Mouse (Mus musculus): ENCODE measurements around the gene Sept3.

The Sept3 gene

DNA sequence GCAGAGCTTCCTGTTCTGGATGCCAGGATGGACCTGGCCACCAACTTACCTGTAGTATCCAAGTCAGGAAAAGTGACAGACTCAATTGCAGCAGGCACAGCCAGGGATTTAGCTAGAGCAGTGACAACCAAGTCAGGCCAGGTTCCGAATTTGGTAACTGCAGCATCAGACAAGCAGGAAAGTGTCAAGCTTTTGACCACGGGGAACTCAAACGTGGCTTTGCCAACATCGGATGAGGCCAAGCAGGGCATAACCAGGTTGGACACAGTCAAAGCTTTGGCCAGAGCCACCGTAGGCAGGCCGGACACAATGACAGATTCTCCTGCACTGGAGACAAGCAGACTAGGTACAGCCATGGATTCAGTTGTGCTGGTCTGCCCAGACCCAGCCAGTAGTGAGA lies 2.4 kb upstream of the Sept3 start:
- peak in 1 of 2 experiments; percentile 47 for DNase-seq

DNA sequence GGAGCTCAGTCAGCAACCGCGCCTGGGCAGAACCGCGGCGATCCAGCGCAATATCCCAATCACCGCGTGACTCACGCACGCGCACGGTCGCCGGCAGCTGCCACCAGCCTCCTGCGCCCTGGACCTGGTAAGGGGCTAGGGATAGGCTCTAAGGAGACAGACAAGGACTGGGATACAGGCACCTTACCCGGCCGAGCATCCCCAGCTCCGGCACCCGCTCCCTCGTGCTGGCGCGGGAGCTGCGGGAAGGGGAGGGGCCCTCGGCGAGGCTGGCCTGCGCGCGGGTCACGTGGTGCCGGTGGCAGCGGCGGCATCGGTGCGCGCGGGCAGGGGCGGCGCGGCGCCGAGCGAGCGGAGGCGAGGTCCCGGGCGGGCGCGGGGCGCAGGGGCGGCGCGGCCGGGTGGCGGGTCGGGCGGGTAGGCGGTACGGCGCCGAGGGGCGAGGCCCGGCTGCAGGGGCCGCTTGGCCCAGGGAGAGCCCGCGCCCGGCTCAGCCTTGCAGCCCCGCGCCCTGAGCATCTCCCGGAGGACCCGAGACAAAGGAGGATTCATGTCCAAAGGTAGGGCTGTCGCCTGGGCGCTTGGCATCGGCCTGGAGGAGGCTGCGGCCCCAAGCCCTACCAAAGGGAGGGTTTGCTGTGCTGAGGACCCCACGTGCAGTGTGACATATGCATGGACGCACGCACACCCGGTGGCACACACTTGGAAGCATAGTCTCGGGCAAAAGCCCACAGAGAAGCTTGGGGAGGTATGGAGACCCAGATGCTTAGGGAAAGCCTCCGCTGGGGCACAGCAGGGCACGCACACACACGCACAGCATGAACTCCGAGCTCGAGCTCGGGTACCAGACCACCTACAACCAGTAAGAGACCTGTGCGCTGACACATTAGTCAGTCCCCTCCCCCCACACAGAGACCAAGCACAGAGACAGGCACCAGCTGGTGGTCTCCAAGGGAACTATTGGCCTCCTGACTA lies 521 bp downstream of the Sept3 start:
- peak; percentile 91 to 93 for DNase-seq

DNA sequence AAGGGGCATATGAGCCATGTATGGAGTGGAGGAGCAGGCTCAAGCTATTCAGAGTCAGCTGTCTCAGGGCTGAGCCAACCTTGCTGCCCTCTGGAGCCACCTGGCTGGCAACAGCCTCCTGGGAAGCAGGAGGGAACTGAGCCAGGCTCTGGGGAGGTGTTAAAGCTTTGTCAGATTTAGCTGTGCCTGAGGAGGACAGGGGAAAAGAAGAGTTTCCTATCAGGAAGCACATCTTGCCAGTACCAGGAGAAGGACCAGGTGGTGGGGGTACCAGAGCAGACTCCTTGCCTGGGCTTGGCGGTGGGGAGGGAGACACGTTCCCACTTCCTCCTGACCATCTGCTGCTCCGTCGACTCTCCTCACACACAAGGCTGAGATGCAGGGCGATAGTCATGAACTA lies 2.9 kb downstream of the Sept3 start:
- peak; percentile 93 for DNase-seq

DNA sequence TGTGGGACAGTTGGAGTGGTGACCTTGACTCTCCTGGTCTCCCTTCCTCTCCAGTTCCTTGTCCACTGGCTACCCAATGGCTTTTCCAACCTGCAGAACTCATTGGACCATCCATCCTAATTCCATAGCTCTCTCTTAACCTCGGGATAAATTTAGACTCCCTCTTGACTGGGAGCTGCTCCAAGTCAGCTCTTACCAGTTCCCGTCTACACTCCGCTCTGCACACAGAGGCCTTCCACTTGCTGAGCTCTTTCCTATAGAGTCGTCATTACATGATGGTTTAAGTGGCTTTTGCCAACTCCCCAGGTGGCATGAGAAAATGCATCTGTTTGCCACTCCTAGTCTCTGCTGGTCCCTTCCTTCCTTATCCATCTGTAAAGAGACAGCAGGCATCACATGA lies 5.9 kb downstream of the Sept3 start:
- DNase-seq = peak in 1 of 2 experiments; percentile 33

DNA sequence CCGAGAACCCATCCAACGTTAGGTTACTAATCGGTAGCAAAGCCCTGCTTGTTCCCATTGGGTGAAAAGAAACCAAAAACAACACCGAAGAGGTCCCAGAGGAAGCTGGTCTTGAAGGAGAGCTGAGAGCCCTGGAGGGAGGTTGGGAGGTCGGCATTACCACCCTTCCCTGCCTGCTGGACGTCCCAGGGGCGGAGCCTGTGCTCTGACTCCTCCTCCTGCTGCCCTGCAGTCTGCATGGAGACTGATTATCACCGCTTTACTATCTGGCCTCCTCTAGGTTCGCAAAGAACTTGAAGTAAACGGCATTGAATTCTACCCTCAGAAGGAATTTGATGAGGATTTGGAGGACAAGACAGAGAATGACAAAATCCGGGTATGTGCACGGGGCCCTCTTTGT lies 11.5 kb downstream of the Sept3 start:
- DNase-seq = no peak

DNA sequence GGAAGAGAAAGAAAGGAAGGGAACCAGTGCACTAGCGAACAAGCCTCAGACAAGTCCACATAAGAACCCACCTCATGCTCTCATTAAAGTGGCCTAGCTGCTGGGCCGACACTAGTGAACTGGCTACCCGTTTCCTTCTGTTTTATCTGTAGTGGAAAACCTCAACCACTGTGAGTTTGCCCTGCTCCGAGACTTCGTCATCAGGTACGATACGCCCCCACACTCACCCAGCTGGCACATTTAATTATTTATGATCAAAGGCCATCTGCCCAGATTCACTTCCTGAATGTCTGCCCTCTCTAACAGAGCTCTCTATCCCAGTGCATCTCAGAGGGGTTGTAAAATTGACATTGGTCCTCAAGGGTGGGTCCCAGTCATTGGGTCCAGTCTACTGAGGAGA lies 15.6 kb downstream of the Sept3 start:
- no peak for DNase-seq

DNA sequence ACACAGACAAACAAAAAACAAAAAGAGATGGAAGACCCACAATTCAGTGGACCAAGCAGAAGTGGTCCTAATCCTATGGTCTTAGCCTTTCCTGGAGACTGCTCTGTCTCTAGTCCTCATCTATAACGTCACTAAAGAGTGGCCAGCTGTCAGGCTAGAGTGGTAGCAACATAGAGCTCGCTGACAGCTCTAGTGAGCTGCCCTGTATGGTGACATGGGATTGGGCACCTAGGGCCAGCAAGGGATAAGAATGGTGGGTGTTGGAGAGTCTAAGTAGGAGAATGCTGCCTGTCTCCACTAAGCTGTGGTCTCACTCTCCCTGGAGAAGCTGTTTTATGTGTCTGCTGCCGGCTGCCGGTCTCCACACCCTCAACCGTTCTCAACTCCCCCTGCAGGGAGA lies 18.2 kb downstream of the Sept3 start:
- DNase-seq = no peak

DNA sequence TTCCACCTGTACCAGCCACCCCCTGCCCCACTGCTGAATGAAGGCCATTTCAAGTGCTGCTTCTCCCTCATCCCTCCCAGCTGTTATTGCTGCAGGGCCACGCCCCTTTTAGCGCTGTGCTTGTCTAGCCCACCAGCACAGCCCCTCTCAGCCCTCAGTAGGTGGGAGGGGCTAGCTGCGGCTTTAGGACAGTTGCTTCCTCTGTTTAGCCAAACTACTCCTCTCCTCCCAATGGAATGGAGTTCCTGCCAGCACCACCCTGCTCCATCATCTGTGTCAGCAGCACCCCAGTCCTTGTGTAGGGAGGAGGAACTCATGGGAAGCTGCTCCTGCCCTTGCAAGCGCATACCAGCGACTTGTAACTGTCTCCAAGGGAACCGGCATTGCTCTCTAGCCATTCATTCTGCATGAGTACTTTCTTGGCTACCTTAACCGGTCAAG lies 18.6 kb downstream of the Sept3 start:
- DNase-seq = peak; percentile 53 to 57

DNA sequence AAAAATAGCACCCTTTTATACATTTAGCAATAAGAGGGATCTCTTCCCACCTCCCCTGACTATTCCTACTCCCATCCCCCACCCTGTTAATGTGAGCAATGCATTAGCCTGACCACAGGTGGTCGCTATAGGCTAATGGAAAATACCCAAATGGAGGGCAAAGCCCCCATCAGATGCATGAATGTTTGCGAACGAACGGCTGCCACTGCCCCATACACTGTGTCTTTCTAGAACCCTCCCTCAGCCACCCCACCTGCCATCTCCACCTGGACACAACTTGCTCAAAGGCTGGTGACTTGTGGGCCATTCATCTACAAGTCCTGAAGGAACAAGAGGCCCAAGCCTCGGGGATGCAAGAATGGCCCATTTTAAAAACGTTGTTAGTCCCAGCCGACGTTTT lies 19.4 kb downstream of the Sept3 start:
- peak; percentile 67 to 78 for DNase-seq

DNA sequence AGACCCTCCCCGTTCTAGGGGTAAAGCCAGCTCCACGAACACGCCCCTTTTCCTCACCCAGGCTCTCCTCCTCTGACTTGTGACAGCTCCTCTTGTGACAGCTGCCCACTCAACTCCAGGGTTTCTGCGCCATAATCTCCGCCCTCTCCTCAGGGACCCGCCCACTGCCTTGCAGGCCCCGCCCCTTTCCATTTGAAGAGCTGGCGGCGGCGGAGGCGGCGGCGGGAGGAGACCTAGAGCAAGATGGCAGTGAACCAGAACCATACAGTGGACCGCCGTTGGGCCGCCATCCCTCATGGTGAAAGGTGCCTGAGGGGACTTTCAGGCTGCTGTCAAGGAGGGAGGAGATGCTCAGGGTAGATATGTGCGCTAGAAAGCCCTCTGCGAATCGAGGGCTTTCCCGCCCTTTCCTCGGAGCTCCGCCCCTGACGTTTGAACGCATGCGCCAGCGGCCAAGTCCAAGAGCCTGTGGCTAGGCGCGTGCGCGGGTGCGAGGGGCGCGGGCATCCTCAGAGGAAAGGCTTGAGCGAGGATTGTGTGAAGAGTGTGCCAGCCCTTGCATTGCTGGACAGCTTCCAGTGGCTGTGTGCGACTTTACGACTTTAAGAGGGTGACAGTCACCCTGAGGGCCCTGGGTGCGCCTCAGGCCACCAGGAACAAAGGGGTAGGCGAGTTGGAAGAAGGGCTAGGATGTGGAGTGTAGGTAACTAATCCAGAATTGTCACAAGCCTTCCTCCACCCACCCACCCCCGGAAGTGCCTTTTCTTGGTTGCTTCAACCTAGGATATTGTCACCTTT lies 24.3 kb downstream of the Sept3 start, which contains the start of gene Wbp2nl:
Gene Wbp2nl (plus strand): TSS at position 191 of the 798 bp plus-strand sequence.
- DNase-seq = peak; percentile 44 to 57

DNA sequence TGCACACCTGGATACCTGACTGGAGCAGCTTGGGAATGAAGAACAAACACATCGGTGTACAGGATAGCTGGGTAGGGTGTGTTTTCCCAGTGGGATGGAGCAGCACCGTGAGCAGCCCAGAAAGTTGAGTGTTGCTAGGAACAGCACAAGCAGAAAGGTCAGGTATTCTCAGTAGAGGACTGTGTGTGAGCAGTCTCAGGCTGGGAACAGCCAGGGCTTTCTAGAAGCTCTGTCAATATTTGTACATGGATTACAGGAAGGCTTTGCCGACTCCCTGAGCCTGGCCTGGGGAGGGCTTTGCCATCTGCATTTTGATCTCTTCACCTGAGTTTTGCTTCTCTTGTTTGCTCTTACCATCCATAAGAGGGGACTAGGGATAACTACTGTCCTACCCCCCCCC lies 32.4 kb downstream of the Sept3 start:
- no peak for DNase-seq

DNA sequence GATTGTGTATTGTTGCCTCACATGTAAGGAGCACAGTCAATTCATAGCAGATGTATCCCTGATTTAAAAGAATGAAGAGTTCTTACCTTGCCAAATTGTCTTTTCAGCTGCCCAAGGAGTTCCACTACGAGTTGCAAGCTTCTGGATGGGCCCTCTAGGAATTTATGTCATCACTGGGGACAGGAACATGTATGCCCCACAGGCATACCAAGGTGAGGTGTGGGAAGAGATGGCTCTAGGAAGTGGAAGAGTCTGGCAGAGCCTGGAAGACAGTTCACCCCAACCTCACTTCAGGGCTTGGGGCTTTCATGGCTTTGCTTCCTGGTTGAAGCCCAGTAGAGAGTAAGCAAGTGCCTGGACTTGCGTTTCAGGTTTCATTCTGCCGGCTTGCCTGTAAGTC lies 33.7 kb downstream of the Sept3 start:
- DNase-seq = no peak

DNA sequence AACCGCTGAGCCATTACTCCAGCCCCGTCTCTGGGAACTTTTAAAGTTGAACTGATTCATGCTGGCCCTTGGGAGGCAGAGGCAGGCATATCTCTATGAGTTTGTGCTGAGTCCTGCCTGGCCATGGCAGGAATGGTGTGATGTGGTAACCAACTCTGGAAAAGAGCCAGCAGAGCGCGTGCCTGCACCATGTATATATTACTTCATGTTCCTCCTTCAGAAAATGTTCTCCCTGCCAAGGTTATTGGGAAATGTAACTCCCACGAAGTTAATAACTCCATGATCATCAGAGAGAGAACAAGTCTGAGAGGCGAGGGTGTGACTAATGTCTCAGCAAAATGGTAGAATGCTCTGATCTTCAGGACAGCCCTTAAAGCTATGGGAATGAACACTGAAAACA lies 43.1 kb downstream of the Sept3 start:
- DNase-seq = no peak

DNA sequence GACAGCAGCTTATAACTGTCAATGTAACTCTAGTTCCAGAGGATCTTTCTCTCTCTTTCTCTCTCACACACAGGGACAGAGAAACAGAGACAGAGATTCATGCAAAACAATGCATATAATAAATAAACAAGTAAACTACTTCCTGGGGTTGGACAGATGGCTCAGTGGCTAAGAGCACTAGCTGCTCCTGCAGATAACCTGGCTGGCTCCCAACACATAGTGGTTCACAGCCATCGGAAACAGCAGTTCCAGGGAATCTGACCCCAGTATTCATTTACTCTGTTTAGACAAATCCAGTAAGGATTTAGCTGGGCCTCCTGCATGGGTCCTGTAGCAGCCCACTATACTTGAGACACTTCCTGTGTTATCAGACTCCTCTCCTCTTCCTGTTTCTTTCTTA lies 44.9 kb downstream of the Sept3 start:
- peak; percentile 58 to 71 for DNase-seq

DNA sequence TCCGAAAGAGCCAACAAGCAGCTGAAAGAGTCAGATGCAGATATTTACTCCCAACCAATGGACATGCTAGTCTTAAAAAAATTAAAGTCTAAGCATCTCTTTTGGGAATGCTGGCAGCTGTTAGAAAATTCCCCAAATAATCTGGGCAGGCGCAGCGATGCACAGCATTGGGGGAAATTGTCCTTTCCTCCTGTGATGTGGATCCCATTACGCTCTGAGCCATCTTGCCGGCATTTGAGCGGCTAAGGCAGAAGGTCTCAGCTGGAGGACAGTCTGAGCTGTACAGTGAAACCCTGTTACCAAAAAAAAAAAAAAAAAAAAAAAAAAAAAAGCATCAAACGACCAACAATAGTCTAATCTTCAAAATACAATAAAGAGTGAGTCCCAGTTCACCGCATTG lies 47.5 kb downstream of the Sept3 start:
- no peak for DNase-seq

DNA sequence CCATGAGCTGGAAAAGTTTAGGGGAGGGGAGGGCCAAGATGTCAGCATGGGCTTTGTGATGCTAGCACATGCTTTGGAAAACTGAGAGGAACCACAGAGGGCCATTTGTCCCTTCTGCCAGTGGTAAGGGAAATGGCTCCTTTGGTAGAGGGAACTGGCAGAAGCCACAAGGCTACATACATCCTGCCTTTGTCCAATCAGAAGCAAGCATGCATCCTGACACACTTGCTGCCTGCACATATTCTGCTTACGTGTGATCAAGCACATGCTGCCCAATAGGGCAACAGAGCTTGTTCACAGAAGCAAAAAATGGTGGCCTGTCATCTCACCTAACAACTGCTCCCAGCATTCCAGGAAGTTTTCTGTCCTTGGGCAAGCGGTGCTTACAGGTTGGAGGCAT lies 50.7 kb downstream of the Sept3 start:
- no peak for DNase-seq

DNA sequence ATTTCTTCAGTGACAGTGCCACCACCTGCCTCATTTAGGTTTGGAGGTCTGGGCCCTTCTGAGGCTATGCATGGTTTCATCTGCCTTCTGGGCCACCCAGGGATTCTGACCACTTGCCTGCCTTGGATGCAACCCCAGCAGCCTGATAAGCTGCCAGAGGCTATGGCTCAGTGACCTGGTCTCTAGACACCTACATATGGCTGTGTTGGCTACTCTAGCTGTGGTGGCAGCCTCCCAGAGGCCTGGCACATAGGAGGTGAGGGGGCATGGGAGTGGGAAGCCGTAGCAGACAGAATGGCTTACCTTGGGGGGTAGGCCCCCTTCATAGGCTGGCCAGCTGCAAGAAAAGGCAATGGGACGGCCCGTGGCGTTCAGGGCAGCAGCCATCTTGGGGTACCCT lies 60.5 kb downstream of the Sept3 start:
- DNase-seq = peak in 1 of 2 experiments; percentile 50

DNA sequence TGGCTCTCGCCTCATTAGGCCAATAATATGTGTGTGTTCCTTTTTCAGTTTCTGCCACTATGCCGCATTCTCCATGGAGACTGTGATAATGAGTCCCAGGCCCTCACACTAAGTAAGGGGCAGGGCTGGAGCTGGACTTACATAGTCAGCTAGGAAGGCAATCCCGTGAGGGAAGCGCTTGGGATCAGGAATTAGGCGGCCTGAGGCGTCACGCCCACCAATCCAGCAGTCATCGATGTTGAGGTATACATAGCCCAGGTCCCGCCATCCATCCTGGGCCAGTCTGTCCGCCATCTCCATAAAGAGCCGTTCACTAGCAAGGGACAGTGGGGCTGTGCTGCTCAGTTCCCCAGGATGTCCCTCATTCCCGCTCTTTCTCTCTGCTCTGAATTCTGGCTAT lies 61.9 kb downstream of the Sept3 start:
- no peak for DNase-seq

DNA sequence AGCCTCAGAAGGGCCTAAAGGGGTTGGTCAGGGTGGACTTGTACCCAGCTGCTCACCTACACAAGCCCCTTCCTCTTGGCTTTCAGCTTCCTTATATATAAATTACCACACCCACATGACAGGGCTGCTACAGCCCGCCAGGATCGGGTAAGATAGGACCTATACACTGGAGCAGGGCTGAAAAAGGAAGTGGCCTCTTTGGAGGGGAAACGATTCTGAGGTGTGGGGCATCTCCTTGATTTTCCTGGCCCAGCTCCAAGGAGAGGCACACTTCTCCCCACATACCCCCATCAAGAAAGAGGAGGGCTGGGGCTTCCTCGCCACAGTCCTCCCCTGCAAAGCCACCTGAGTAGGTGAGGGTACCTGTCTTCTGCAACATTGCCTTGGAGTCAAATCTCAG lies 63.2 kb downstream of the Sept3 start:
- DNase-seq = peak in 1 of 2 experiments; percentile 43

DNA sequence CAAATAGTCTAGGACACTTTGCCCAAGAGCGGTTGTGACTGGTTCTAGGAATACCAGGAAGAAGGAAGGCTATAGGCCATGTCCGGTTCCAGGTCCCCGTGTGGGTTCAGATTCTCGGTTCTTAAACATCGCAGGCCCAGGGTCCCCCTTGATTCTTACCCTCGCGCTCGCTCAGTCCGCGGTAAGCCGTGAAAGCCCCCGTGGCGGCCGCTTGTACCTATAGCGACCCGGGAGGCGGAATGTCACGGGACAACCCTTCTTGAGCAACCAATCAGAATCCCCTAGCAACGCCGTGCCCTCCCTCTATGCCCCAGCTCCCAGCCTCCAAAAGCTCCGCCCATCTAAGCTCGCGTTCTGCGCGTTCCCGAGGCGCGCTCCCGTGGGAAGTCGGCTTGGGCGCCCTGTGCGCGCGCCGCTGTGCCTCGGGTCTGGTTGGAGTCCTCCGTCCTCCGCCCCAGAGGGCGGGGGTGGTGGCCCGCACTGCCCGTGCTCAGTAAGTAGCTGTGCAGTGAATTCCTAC lies 64.0 kb downstream of the Sept3 start, which contains the start of the genes Naga, Pheta2 and Smdt1:
Gene Naga (minus strand): TSS at position 333 of the 520 bp plus-strand sequence.
Gene Pheta2 (plus strand): TSS at position 350 of the 520 bp plus-strand sequence.
Gene Smdt1 (plus strand): TSS at position 367 of the 520 bp plus-strand sequence.
- peak; percentile 98 for DNase-seq

DNA sequence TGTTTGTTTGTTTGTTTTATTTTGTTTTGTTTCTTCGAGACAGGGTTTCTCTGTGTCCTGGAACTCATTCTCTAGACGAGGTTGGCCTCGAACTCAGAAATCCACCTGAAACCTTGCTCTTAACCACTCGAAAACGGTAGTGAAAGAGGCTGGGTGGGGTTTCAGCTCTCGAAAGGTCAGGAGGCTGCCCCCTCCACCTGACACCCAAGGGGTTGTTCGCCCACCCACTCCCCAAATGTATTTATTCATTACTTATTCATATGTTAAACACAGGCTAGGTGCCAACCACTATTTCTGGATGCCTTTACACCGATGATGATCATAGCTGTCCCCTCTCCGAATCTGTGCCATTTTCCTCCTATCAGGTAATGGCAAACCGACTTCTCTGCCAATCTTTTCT lies 64.5 kb downstream of the Sept3 start:
- no peak for DNase-seq

DNA sequence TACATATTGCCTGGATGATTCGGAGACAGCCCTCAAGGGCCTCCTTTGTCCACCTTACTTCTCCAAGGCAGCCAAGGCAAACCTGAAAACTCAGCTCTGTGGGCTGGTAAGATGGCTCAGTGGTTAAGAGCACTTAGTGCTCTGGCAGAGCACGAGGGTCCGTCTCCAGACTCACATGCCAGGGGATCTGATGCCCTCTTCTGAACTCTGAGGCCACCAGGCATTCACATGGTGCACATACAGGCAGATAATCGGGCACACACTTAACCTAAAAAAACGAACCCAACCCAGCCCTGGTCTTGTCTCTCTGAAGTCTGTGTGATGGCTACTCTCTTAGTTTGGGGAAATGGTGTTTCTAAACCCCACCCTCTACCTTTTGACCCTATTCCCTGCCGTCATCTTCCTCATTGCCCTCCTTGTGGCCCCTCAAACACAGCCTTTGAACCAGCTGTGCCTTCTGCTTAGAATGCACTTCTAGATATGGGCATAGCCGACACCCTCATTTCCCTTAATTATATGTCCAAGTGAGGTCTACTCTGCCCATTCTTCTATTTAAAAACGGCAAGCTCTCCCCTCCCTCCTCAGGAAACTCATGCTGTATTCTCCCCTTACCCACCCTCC lies 65.1 kb downstream of the Sept3 start:
- no peak for DNase-seq

Measured in cerebellum, postnatal 10 days (tissue).